Mouse (Mus musculus): Measurements from ENCODE around the gene Zg16. TPM values are rescaled to one million over a fixed set of nuclear protein-coding genes. Genes with fewer than 3 reads are reported as not detected.

Zg16 gene
- total and polyA plus RNA-seq, 2 experiments from 2014 or later: not detected

GRCm38 (mm10) chr7:127026616-127026983 is 60.5 kb downstream of the Zg16 start:
- TF ChIP-seq CTCF (IDR thresholded peaks at IDR 0.05; ENCODE audit: low read depth) (no peak), EP300 (IDR thresholded peaks at IDR 0.05; ENCODE audit: low read depth) (no peak)
- Histone ChIP-seq H3K36me3 (replicated peaks; ENCODE audit: control insufficient read depth, insufficient read depth, low read length) (peaks cover 52% of the 10 kb centered on the region), H3K4me1 (ENCODE audit: control insufficient read depth, insufficient read depth) (peaks cover 26% of the 10 kb centered on the region), H3K9ac (replicated peaks; ENCODE audit: low read depth, low read length) (peak overlapping the region; percentile 93), H3K27ac (ENCODE audit: low read depth) (peak overlapping the region; percentile 99), H3K4me2 (ENCODE audit: low read depth, low read length) (peak overlapping the region; percentile 96), H3K27me3 (ENCODE audit: control insufficient read depth, insufficient read depth, low read length) (no peaks in the 10 kb centered on the region), H3K9me3 (replicated peaks; ENCODE audit: control insufficient read depth, low read length) (no peaks in the 10 kb centered on the region), H3K4me3 (ENCODE audit: low read depth, low read length) (peak overlapping the region; percentile 91)
- DNase-seq (ENCODE audit: low spot score) (no peak), ATAC-seq (ENCODE audit: insufficient read depth, low read depth) (peak; percentile 13)
- WGBS: 0% methylated on average over 2 of the region's 48 CpGs

GRCm38 (mm10) chr7:127026161-127026600 is 60.9 kb downstream of the Zg16 start:
- Histone ChIP-seq H3K4me3 (ENCODE audit: low read depth, low read length) (peak overlapping the region; percentile 91), H3K9ac (replicated peaks; ENCODE audit: low read depth, low read length) (peak overlapping the region; percentile 93), H3K9me3 (replicated peaks; ENCODE audit: control insufficient read depth, low read length) (no peaks in the 10 kb centered on the region), H3K27ac (ENCODE audit: low read depth) (peak overlapping the region; percentile 99), H3K4me1 (ENCODE audit: control insufficient read depth, insufficient read depth) (peaks cover 30% of the 10 kb centered on the region), H3K36me3 (replicated peaks; ENCODE audit: control insufficient read depth, insufficient read depth, low read length) (peaks cover 48% of the 10 kb centered on the region), H3K27me3 (ENCODE audit: control insufficient read depth, insufficient read depth, low read length) (no peaks in the 10 kb centered on the region), H3K4me2 (ENCODE audit: low read depth, low read length) (peak overlapping the region; percentile 96)
- no peak for TF ChIP-seq CTCF (IDR thresholded peaks at IDR 0.05; ENCODE audit: low read depth)
- ATAC-seq (ENCODE audit: insufficient read depth, low read depth) (peak; percentile 9), DNase-seq (ENCODE audit: low spot score) (peak; percentile 63)
- under 1% methylated on average over 26 of the region's 48 CpGs for WGBS

DNA sequence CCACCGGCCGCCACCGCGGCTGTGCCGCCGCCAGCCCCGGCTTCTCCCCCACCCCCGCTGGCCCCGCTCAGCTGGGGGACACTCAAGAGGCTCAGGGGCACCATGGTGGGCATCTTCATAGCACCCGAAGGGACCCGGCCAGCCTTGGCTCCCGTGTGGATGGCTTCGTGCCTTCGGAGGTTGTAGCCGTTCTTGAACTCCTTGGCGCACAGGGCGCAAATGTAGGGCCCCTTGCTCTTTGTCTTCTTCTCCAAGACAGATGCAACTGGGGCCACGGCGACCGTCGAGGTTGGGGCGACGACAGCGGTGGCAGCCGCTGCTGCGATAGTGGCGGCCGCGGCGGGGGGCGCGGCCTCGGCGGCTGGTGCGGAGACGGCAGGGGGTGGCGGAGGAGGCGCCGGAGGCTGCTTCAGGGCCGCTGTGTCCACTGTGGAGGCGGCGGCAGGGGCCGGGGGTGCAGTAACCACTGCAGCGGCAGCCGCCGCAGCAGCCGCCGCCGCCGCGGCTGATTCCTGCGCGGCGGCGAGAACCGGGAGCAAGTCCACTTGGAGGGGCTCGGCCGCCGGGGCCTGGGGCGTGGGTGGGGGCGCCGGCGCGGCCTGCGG is 61.5 kb downstream of the Zg16 start:
- Histone ChIP-seq H3K27ac (ENCODE audit: low read depth) (peak overlapping the region; percentile 99), H3K4me1 (ENCODE audit: control insufficient read depth, insufficient read depth) (peaks cover 35% of the 10 kb centered on the region), H3K9me3 (replicated peaks; ENCODE audit: control insufficient read depth, low read length) (no peaks in the 10 kb centered on the region), H3K4me3 (ENCODE audit: low read depth, low read length) (peak overlapping the region; percentile 91), H3K4me2 (ENCODE audit: low read depth, low read length) (peak overlapping the region; percentile 96), H3K27me3 (ENCODE audit: control insufficient read depth, insufficient read depth, low read length) (no peaks in the 10 kb centered on the region), H3K36me3 (replicated peaks; ENCODE audit: control insufficient read depth, insufficient read depth, low read length) (peaks cover 43% of the 10 kb centered on the region), H3K9ac (replicated peaks; ENCODE audit: low read depth, low read length) (peak overlapping the region; percentile 93)
- WGBS: under 1% methylated on average over 58 of the region's 65 CpGs
- DNase-seq (ENCODE audit: low spot score): no peak
- ATAC-seq (ENCODE audit: insufficient read depth, low read depth): no peak
- no peak for TF ChIP-seq EP300 (IDR thresholded peaks at IDR 0.05; ENCODE audit: low read depth)
- no peak for TF ChIP-seq CTCF (IDR thresholded peaks at IDR 0.05; ENCODE audit: low read depth)

DNA sequence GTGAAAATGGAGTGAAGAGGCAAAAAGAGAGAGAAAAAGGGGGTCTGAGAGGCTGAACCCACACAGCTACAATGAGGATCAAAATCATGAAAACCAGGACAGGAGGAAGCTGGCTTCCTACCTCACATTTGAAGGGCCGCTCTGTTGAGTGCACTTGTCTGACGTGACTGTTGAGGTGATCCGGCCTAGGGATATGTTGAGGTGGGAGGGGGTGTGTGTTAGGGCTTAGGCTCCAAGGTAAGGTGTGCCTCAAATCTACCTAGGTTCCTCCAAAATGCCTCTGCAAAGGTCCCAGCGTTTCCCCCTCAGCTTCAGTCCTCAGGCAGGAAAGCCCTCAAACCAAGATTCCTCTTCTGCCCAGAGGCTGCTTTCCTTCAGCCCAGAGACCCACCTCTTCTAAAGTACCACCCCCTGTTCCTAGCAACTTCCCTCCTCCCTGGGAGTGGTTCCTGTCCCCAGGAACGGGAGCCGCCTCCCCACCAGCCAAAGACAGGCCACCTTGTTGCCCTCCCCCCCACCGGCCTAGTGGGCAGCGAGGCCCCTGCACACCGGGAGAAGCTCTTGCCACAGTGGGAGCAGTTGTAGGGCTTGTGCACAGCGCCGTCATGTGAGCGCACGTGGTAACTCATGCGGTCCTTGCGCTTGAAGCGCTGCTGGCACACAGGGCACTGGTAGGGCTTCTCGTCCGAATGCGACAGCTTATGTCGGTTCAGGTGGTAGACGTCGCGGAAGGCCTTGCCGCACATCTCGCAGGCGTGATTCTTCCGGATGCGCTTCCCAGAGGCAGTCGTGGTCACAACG is 62.2 kb downstream of the Zg16 start:
- DNase-seq (ENCODE audit: low spot score): peak; percentile 88
- H3K4me2 ChIP-seq (ENCODE audit: low read depth, low read length): peak overlapping the region; percentile 96
- no peaks in the 10 kb centered on the region for H3K27me3 ChIP-seq (ENCODE audit: control insufficient read depth, insufficient read depth, low read length)
- TF ChIP-seq CTCF (IDR thresholded peaks at IDR 0.05; ENCODE audit: low read depth) (peak; percentile 73), EP300 (IDR thresholded peaks at IDR 0.05; ENCODE audit: low read depth) (0 out of 2 replicates have a peak, but pooled peaks have one; percentile 31)
- peaks cover 36% of the 10 kb centered on the region for H3K36me3 ChIP-seq (replicated peaks; ENCODE audit: control insufficient read depth, insufficient read depth, low read length)
- WGBS: 1% methylated on average over 30 of the region's 30 CpGs
- H3K9ac ChIP-seq (replicated peaks; ENCODE audit: low read depth, low read length): peak overlapping the region; percentile 93
- H3K27ac ChIP-seq (ENCODE audit: low read depth): peak overlapping the region; percentile 99
- peak; percentile 22 for ATAC-seq (ENCODE audit: insufficient read depth, low read depth)
- H3K9me3 ChIP-seq (replicated peaks; ENCODE audit: control insufficient read depth, low read length): no peaks in the 10 kb centered on the region
- H3K4me1 ChIP-seq (ENCODE audit: control insufficient read depth, insufficient read depth): peaks cover 39% of the 10 kb centered on the region
- H3K4me3 ChIP-seq (ENCODE audit: low read depth, low read length): peak overlapping the region; percentile 91

- Histone ChIP-seq H3K4me3 (ENCODE audit: low read depth, low read length) (peak overlapping the region; percentile 91), H3K27ac (ENCODE audit: low read depth) (peak overlapping the region; percentile 99; the same call in 1 of the 2 replicates), H3K4me2 (ENCODE audit: low read depth, low read length) (peak overlapping the region; percentile 96), H3K9me3 (replicated peaks; ENCODE audit: control insufficient read depth, low read length) (no peaks in the 10 kb centered on the region), H3K4me1 (ENCODE audit: control insufficient read depth, insufficient read depth) (peaks cover 39% of the 10 kb centered on the region), H3K27me3 (ENCODE audit: control insufficient read depth, insufficient read depth, low read length) (no peaks in the 10 kb centered on the region), H3K36me3 (replicated peaks; ENCODE audit: control insufficient read depth, insufficient read depth, low read length) (peaks cover 32% of the 10 kb centered on the region), H3K9ac (replicated peaks; ENCODE audit: low read depth, low read length) (peak overlapping the region; percentile 47)
- no peak for DNase-seq (ENCODE audit: low spot score)
- no peak for TF ChIP-seq EP300 (IDR thresholded peaks at IDR 0.05; ENCODE audit: low read depth)
- TF ChIP-seq CTCF (IDR thresholded peaks at IDR 0.05; ENCODE audit: low read depth): no peak
- 27% methylated on average over 19 of the region's 19 CpGs for WGBS
- ATAC-seq (ENCODE audit: insufficient read depth, low read depth): no peak
Measured at GRCm38 (mm10) chr7:127023896-127024690, 63.0 kb downstream of the Zg16 start.

Data from heart, postnatal 0 days (tissue).